Mouse (Mus musculus): ENCODE data around the gene Olfr1220. TPM values are rescaled to one million over a fixed set of nuclear protein-coding genes. Genes with fewer than 3 reads are reported as not detected.

Olfr1220 gene
- not detected in 2 replicates for total RNA-seq (2014; rRNA removed)
- polyA plus RNA-seq (2015; fragmentation: Nextera tagmentation; extraction: Ambion mirVana): not detected in 2 replicates

- no peak within 1 kb of the TSS for H3K27ac ChIP-seq (ENCODE audit: low read depth, low read length)
- no peak within 1 kb of the TSS for H3K9ac ChIP-seq (replicated peaks; ENCODE audit: low read length, poor library complexity, severe bottlenecking)
- H3K27me3 ChIP-seq (ENCODE audit: insufficient read depth, low read length): no peaks in the 10 kb centered on the region
- no peak within 1 kb of the TSS for H3K4me2 ChIP-seq (ENCODE audit: low read depth, low read length, poor library complexity, severe bottlenecking)
- no peaks in the 10 kb centered on the region for H3K4me1 ChIP-seq (ENCODE audit: insufficient read depth, low read length)
- 74% methylated on average over 3 of the region's 3 CpGs for WGBS
- no peaks in the 10 kb centered on the region for H3K9me3 ChIP-seq (ENCODE audit: low read length)
- ATAC-seq (ENCODE audit: low FRiP score) (no peak), DNase-seq (ENCODE audit: low spot score) (no peak)
- no peaks in the 10 kb centered on the region for H3K36me3 ChIP-seq (ENCODE audit: insufficient read depth, low read length)
- TF ChIP-seq CTCF (IDR thresholded peaks at IDR 0.05): no peak
- no peak within 1 kb of the TSS for H3K4me3 ChIP-seq (ENCODE audit: low read depth, low read length)
Measured at GRCm38 (mm10) chr2:89106735-89107134, at the start of gene Olfr1220. Gene Olfr1220 (minus strand): TSS chr2:89106835.

GRCm38 (mm10) chr2:89151460-89151859 lies 44.8 kb upstream of the Olfr1220 start, which contains the start of gene Olfr1223:
Gene Olfr1223 (minus strand): TSS chr2:89151560.
- Histone ChIP-seq H3K9me3 (ENCODE audit: low read length) (no peaks in the 10 kb centered on the region), H3K4me1 (ENCODE audit: insufficient read depth, low read length) (no peaks in the 10 kb centered on the region), H3K9ac (replicated peaks; ENCODE audit: low read length, poor library complexity, severe bottlenecking) (no peak within 1 kb of the TSS), H3K27ac (ENCODE audit: low read depth, low read length) (no peak within 1 kb of the TSS), H3K4me3 (ENCODE audit: low read depth, low read length) (no peak within 1 kb of the TSS), H3K4me2 (ENCODE audit: low read depth, low read length, poor library complexity, severe bottlenecking) (no peak within 1 kb of the TSS), H3K36me3 (ENCODE audit: insufficient read depth, low read length) (no peaks in the 10 kb centered on the region), H3K27me3 (ENCODE audit: insufficient read depth, low read length) (no peaks in the 10 kb centered on the region)
- WGBS: 53% methylated on average over 1 of the region's 1 CpGs
- DNase-seq (ENCODE audit: low spot score): no peak
- ATAC-seq (ENCODE audit: low FRiP score): no peak
- TF ChIP-seq CTCF (IDR thresholded peaks at IDR 0.05): no peak

- no peak within 1 kb of the TSS for H3K4me3 ChIP-seq (ENCODE audit: low read depth, low read length)
- no peak within 1 kb of the TSS for H3K9ac ChIP-seq (replicated peaks; ENCODE audit: low read length, poor library complexity, severe bottlenecking)
- no peak within 1 kb of the TSS for H3K4me2 ChIP-seq (ENCODE audit: low read depth, low read length, poor library complexity, severe bottlenecking)
- ATAC-seq (ENCODE audit: low FRiP score) (no peak), DNase-seq (ENCODE audit: low spot score) (no peak)
- no peaks in the 10 kb centered on the region for H3K36me3 ChIP-seq (ENCODE audit: insufficient read depth, low read length)
- no peaks in the 10 kb centered on the region for H3K9me3 ChIP-seq (ENCODE audit: low read length)
- WGBS: 84% methylated on average over 3 of the region's 3 CpGs
- no peaks in the 10 kb centered on the region for H3K27me3 ChIP-seq (ENCODE audit: insufficient read depth, low read length)
- no peaks in the 10 kb centered on the region for H3K4me1 ChIP-seq (ENCODE audit: insufficient read depth, low read length)
- no peak for TF ChIP-seq CTCF (IDR thresholded peaks at IDR 0.05)
- no peak within 1 kb of the TSS for H3K27ac ChIP-seq (ENCODE audit: low read depth, low read length)
Measured at GRCm38 (mm10) chr2:89132954-89133353, 26.3 kb upstream of the Olfr1220 start, which contains the start of gene Olfr1222. Gene Olfr1222 (minus strand): TSS chr2:89133054.

GRCm38 (mm10) chr2:89117183-89117582 lies 10.5 kb upstream of the Olfr1220 start, which contains the start of gene Olfr1221:
Gene Olfr1221 (minus strand): TSS chr2:89117283.
- DNase-seq (ENCODE audit: low spot score) (no peak), ATAC-seq (ENCODE audit: low FRiP score) (no peak)
- H3K4me2 ChIP-seq (ENCODE audit: low read depth, low read length, poor library complexity, severe bottlenecking): no peak within 1 kb of the TSS
- H3K27ac ChIP-seq (ENCODE audit: low read depth, low read length): no peak within 1 kb of the TSS
- no peaks in the 10 kb centered on the region for H3K4me1 ChIP-seq (ENCODE audit: insufficient read depth, low read length)
- H3K27me3 ChIP-seq (ENCODE audit: insufficient read depth, low read length): no peaks in the 10 kb centered on the region
- no peaks in the 10 kb centered on the region for H3K36me3 ChIP-seq (ENCODE audit: insufficient read depth, low read length)
- H3K4me3 ChIP-seq (ENCODE audit: low read depth, low read length): no peak within 1 kb of the TSS
- H3K9ac ChIP-seq (replicated peaks; ENCODE audit: low read length, poor library complexity, severe bottlenecking): no peak within 1 kb of the TSS
- no peaks in the 10 kb centered on the region for H3K9me3 ChIP-seq (ENCODE audit: low read length)
- WGBS: 80% methylated on average over 2 of the region's 2 CpGs
- TF ChIP-seq CTCF (IDR thresholded peaks at IDR 0.05): no peak

- Histone ChIP-seq H3K4me3 (ENCODE audit: low read depth, low read length) (no peak overlapping the region), H3K4me1 (ENCODE audit: insufficient read depth, low read length) (no peaks in the 10 kb centered on the region), H3K4me2 (ENCODE audit: low read depth, low read length, poor library complexity, severe bottlenecking) (no peak overlapping the region), H3K27me3 (ENCODE audit: insufficient read depth, low read length) (no peaks in the 10 kb centered on the region), H3K9ac (replicated peaks; ENCODE audit: low read length, poor library complexity, severe bottlenecking) (no peak overlapping the region), H3K36me3 (ENCODE audit: insufficient read depth, low read length) (no peaks in the 10 kb centered on the region), H3K27ac (ENCODE audit: low read depth, low read length) (no peak overlapping the region), H3K9me3 (ENCODE audit: low read length) (no peaks in the 10 kb centered on the region)
- TF ChIP-seq CTCF (IDR thresholded peaks at IDR 0.05): no peak
- no peak for ATAC-seq (ENCODE audit: low FRiP score)
- no peak for DNase-seq (ENCODE audit: low spot score)
Measured at GRCm38 (mm10) chr2:89105651-89106050, 984 bp downstream of the Olfr1220 start.

GRCm38 (mm10) chr2:89093848-89094247 lies 12.8 kb downstream of the Olfr1220 start:
- Histone ChIP-seq H3K4me1 (ENCODE audit: insufficient read depth, low read length) (no peaks in the 10 kb centered on the region), H3K4me2 (ENCODE audit: low read depth, low read length, poor library complexity, severe bottlenecking) (no peak overlapping the region), H3K9ac (replicated peaks; ENCODE audit: low read length, poor library complexity, severe bottlenecking) (no peak overlapping the region), H3K36me3 (ENCODE audit: insufficient read depth, low read length) (no peaks in the 10 kb centered on the region), H3K27ac (ENCODE audit: low read depth, low read length) (no peak overlapping the region), H3K9me3 (ENCODE audit: low read length) (no peaks in the 10 kb centered on the region), H3K27me3 (ENCODE audit: insufficient read depth, low read length) (no peaks in the 10 kb centered on the region), H3K4me3 (ENCODE audit: low read depth, low read length) (no peak overlapping the region)
- DNase-seq (ENCODE audit: low spot score) (no peak), ATAC-seq (ENCODE audit: low FRiP score) (no peak)
- no peak for TF ChIP-seq CTCF (IDR thresholded peaks at IDR 0.05)
- WGBS: 92% methylated on average over 1 of the region's 1 CpGs
